Mouse (Mus musculus) G1E-ER4 (cell line): ENCODE results near the gene Lad1. TPM values are rescaled to one million over a fixed set of nuclear protein-coding genes. Genes with fewer than 3 reads are reported as not detected.

Experiments used
- GATA1 ChIP-seq: IDR thresholded peaks from one replicate; pipeline ENCODE4 v1.8.0; 2012; ENCODE audit warnings: low read length, inconsistent platforms
- polyA plus RNA-seq: library from polyadenylated mRNA; stranded (reverse); fragments of >175 nt; gene quantifications from 2 replicates; pipeline ENCODE4 v1.2.3, GENCODE M21; 2012

Gene Lad1
- polyA plus RNA-seq, 1 experiment: not detected

- no peak for TF ChIP-seq GATA1
Observed at GRCm38 (mm10) chr1:135794216-135795134, 23.9 kb upstream of the Lad1 start.

- TF ChIP-seq GATA1: no peak
Observed at GRCm38 (mm10) chr1:135798492-135798891, 19.9 kb upstream of the Lad1 start.

- no peak for TF ChIP-seq GATA1
Observed at GRCm38 (mm10) chr1:135799109-135799627, 19.2 kb upstream of the Lad1 start.

GRCm38 (mm10) chr1:135800192-135800950, 18.0 kb upstream of the Lad1 start:
- no peak for TF ChIP-seq GATA1

GRCm38 (mm10) chr1:135807546-135807945, 10.9 kb upstream of the Lad1 start:
- no peak for TF ChIP-seq GATA1

- TF ChIP-seq GATA1: no peak
Observed at GRCm38 (mm10) chr1:135810180-135810579, 8.2 kb upstream of the Lad1 start.

GRCm38 (mm10) chr1:135811016-135811646, 7.3 kb upstream of the Lad1 start:
- no peak for TF ChIP-seq GATA1

- no peak for TF ChIP-seq GATA1
Observed at GRCm38 (mm10) chr1:135812205-135812604, 6.2 kb upstream of the Lad1 start.

- TF ChIP-seq GATA1: no peak
Observed at GRCm38 (mm10) chr1:135812618-135813017, 5.8 kb upstream of the Lad1 start.

- no peak for TF ChIP-seq GATA1
Observed at GRCm38 (mm10) chr1:135813071-135813470, 5.3 kb upstream of the Lad1 start.

GRCm38 (mm10) chr1:135813687-135814395, 4.6 kb upstream of the Lad1 start:
- no peak for TF ChIP-seq GATA1

GRCm38 (mm10) chr1:135814531-135814930, 3.9 kb upstream of the Lad1 start:
- TF ChIP-seq GATA1: no peak

GRCm38 (mm10) chr1:135817595-135817994, 803 bp upstream of the Lad1 start:
- no peak for TF ChIP-seq GATA1

- TF ChIP-seq GATA1: no peak
Observed at GRCm38 (mm10) chr1:135820071-135820470, 1.7 kb downstream of the Lad1 start.

GRCm38 (mm10) chr1:135820736-135821364, 2.5 kb downstream of the Lad1 start:
- TF ChIP-seq GATA1: no peak
